Mouse (Mus musculus): ENCODE results near the gene Zbtb5.

DNA sequence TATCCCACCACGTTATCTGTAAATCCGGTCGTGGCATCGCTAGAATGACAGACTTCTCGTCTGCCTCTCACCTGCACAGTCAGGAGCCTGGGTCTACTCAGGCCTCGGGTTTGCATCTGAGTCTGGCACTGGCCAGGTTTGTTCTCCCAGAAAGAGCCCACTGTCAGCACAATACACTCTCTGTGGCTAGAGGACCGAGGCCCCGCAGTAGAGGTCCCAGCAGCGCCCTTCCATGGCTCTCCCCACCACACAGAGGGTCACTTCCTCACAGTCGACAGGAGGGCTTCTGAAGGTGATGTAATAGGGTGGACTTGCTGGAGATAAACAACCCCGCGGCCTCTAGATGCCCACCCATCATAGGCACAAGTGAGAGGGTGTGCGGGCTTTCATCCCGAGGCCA is 38.3 kb downstream of the Zbtb5 start:
- TF ChIP-seq TAL1 (IDR thresholded peaks at IDR 0.05; ENCODE audit: low read length) (no peak), GATA1 (IDR thresholded peaks at IDR 0.05; ENCODE audit: low read length) (no peak)

Data from erythroblast, embryonic 14.5 days (primary cell).